Mouse (Mus musculus) stomach, embryonic 14.5 days (tissue): ENCODE results near the gene Klk8. TPM values are rescaled to one million over a fixed set of nuclear protein-coding genes. Genes with fewer than 3 reads are reported as not detected.

ENCODE experiments used
- ATAC-seq: fragments of 200-750 bp; cut with Nextera tagmentation; 2 replicates; pipeline ENCODE4 v1.8.0; 2017; ENCODE audit warnings: low read depth, moderate TSS enrichment; ENCODE audit not compliant: insufficient number of reproducible peaks, insufficient read depth, low FRiP score
- H3K27ac ChIP-seq: fragments of 300-500 bp; sonication (generic); 2 replicates; pipeline ENCODE4 v1.5.1; 2014; ENCODE audit warnings: mild to moderate bottlenecking, low read length, moderate library complexity, mixed read lengths
- H3K27me3 ChIP-seq: fragments of 300-500 bp; sonication (generic); 2 replicates; pipeline ENCODE4 v1.6.1; 2014; ENCODE audit warnings: low read length, control low read depth, mixed read lengths; ENCODE audit not compliant: control insufficient read depth, insufficient read depth
- H3K36me3 ChIP-seq: fragments of 300-500 bp; sonication (generic); 2 replicates; pipeline ENCODE4 v1.6.1; 2014; ENCODE audit warnings: mild to moderate bottlenecking, control low read depth, low read length, moderate library complexity, mixed read lengths; ENCODE audit not compliant: control insufficient read depth, insufficient read depth
- H3K4me1 ChIP-seq: fragments of 300-500 bp; sonication (generic); 2 replicates; pipeline ENCODE4 v1.6.1; 2014; ENCODE audit warnings: low read length, control low read depth, mixed read lengths; ENCODE audit not compliant: control insufficient read depth, insufficient read depth
- H3K4me2 ChIP-seq: fragments of 300-500 bp; sonication (generic); replicated peaks from 2 replicates; pipeline ENCODE4 v1.6.1; 2014; ENCODE audit warnings: low read depth, low read length, control low read depth
- H3K4me3 ChIP-seq: fragments of 300-500 bp; sonication (generic); 2 replicates; pipeline ENCODE4 v1.5.1; 2014; ENCODE audit warnings: low read depth, low read length, control low read depth
- H3K9ac ChIP-seq: fragments of 300-500 bp; sonication (generic); replicated peaks from 2 replicates; pipeline ENCODE4 v1.6.1; 2014; ENCODE audit warnings: low read depth, mild to moderate bottlenecking, control low read depth, low read length, moderate library complexity, mixed read lengths
- H3K9me3 ChIP-seq: fragments of 300-500 bp; sonication (generic); 2 replicates; pipeline ENCODE4 v1.6.1; 2016; ENCODE audit warnings: low read depth, low read length, control low read depth; ENCODE audit not compliant: control insufficient read depth
- WGBS: fragments of 180-500 bp; shearing (Covaris S2); extraction: QIAGEN DNeasy Blood & Tissue Kit; methylation state at CpG from one replicate; pipeline ENCODE4 v1.1.7; 2014; 5-methylcytosine and 5-hydroxymethylcytosine counted together
- polyA plus RNA-seq: library from polyadenylated mRNA; unstranded; fragments of >200 nt; fragmentation: Nextera tagmentation; extraction: Ambion mirVana; gene quantifications from 2 replicates; pipeline ENCODE4 v1.2.1, GENCODE M21; 2014

Klk8 gene
- polyA plus RNA-seq, result 28.5 and 39.0 TPM in 2 replicates

GRCm38 (mm10) chr7:43797333-43797769 lies at the start of gene Klk8:
TSS of gene Klk8 (plus strand) at chr7:43797577.
- Histone ChIP-seq H3K4me2 (peak within 1 kb of the TSS; percentile 83), H3K36me3 (no peaks in the 10 kb centered on the region), H3K4me1 (peaks cover 4% of the 10 kb centered on the region; the same call in 1 of the 2 replicates), H3K27me3 (0 out of 2 replicates have a peak, but pooled peaks cover 3% of the 10 kb centered on the region), H3K9me3 (no peaks in the 10 kb centered on the region), H3K4me3 (peak within 1 kb of the TSS; percentile 49), H3K9ac (no peak within 1 kb of the TSS; the same call in 1 of the 2 replicates), H3K27ac (no peak within 1 kb of the TSS)
- ATAC-seq, result peak; percentile 33
- WGBS, result under 1% methylated on average over 28 of the region's 28 CpGs

DNA sequence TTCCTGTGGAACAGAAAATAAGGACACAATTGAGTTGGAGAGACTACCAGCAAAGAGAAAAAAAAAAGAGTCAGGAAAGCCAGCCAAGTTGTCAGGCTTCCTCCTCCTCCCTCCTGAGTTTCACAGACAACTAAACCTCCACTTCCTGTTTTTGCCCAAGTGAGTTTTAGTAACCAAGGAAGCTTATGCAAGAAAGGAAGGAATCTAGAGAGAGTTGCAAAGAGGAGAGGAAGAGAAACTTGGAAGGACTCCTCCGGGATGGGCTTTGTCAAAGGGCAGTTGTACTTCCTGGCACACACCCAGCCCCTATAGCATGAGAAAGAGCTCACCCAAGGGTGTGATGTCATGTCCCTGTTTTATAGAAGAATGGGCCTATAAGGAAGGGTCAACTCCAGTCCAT lies 49.6 kb upstream of the Klk8 start:
- Histone ChIP-seq H3K4me3 (no peak overlapping the region), H3K4me2 (no peak overlapping the region), H3K9me3 (no peaks in the 10 kb centered on the region), H3K27ac (no peak overlapping the region), H3K9ac (no peak overlapping the region), H3K36me3 (no peaks in the 10 kb centered on the region), H3K4me1 (no peaks in the 10 kb centered on the region), H3K27me3 (no peaks in the 10 kb centered on the region)
- 61% methylated on average over 1 of the region's 1 CpGs for WGBS
- no peak for ATAC-seq

GRCm38 (mm10) chr7:43752806-43753205 lies 44.6 kb upstream of the Klk8 start:
- WGBS, result 65% methylated on average over 2 of the region's 2 CpGs
- Histone ChIP-seq H3K4me3 (no peak overlapping the region), H3K9me3 (no peaks in the 10 kb centered on the region)

DNA sequence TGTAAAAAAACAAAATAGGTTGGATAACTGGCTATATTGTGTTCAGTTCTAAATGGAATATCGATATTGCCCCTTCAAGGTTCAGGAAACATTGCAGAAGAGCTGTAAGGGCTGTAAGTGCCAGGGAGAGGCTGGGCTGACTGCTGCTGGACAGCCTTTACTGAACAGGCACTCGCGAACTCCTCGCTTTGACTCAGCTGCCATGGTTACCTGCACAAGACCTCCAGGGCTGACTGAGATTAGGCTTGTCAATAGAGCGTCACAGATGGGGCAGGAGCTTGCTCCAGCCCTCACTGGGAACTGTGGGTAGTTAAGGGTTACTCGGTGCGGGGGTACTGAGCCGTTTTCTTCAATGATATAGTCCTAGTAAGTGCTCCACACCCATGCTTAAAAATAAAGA lies 30.9 kb upstream of the Klk8 start:
- H3K4me3 ChIP-seq, result no peak overlapping the region
- H3K27me3 ChIP-seq, result no peaks in the 10 kb centered on the region
- H3K9me3 ChIP-seq, result no peaks in the 10 kb centered on the region
- H3K27ac ChIP-seq, result no peak overlapping the region
- H3K4me1 ChIP-seq, result no peaks in the 10 kb centered on the region
- 39% methylated on average over 8 of the region's 8 CpGs for WGBS
- H3K36me3 ChIP-seq, result no peaks in the 10 kb centered on the region
- H3K9ac ChIP-seq, result no peak overlapping the region
- ATAC-seq, result peak; percentile 63; the same call in 1 of the 2 replicates
- H3K4me2 ChIP-seq, result no peak overlapping the region

More at GRCm38 (mm10) chr7:43752806-43753205, 44.6 kb upstream of the Klk8 start:
- H3K4me2 ChIP-seq, result no peak overlapping the region
- H3K27me3 ChIP-seq, result no peaks in the 10 kb centered on the region
- no peak overlapping the region for H3K27ac ChIP-seq
- no peaks in the 10 kb centered on the region for H3K4me1 ChIP-seq
- H3K9ac ChIP-seq, result no peak overlapping the region
- no peaks in the 10 kb centered on the region for H3K36me3 ChIP-seq
- ATAC-seq, result no peak

DNA sequence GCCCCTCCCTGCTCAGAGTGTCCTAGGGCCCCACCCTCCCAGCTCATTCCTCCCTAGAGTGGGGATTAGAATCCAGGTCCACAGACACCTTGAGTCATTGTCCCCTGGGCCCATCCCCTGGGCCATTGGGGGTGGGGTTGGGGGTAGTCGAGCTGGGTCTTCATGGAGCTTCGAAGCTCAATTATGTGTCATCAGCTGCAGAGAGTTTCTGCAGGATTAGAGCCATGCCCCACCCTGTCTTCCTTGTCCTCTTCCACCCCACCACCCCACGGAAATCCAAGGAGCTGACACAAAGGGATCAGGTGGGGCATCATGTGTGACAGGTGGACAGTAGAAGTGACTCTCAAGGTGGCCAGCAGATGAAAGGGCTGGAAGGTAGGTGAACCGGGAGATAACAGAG lies 28.8 kb upstream of the Klk8 start, which contains the start of gene Klk12:
TSS of gene Klk12 (plus strand) at position 301 of the 400 bp plus-strand sequence.
- H3K4me3 ChIP-seq, result no peak within 1 kb of the TSS
- H3K4me2 ChIP-seq, result no peak within 1 kb of the TSS
- H3K9me3 ChIP-seq, result no peaks in the 10 kb centered on the region
- H3K9ac ChIP-seq, result no peak within 1 kb of the TSS
- H3K36me3 ChIP-seq, result no peaks in the 10 kb centered on the region
- ATAC-seq, result no peak
- 74% methylated on average over 4 of the region's 4 CpGs for WGBS
- no peaks in the 10 kb centered on the region for H3K27me3 ChIP-seq
- H3K4me1 ChIP-seq, result no peaks in the 10 kb centered on the region
- no peak within 1 kb of the TSS for H3K27ac ChIP-seq

DNA sequence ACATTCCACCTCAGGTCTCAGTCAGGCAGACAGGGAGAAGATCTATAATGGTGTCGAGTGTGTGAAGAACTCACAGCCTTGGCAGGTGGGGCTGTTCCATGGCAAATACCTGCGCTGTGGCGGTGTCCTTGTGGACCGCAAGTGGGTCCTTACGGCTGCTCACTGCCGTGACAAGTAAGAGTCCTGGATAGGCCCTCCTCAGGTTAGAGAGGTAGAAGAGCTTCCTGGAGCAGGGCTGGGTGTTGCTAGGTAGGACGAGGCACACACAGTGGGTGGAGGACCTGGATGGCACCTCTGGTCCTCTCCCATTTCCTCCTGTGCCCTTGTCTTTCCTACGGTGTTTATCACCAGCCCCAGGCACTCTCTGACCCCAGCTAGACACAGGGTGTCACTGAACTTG lies 27.7 kb upstream of the Klk8 start:
- Histone ChIP-seq H3K36me3 (no peaks in the 10 kb centered on the region), H3K27me3 (no peaks in the 10 kb centered on the region), H3K4me2 (no peak overlapping the region), H3K27ac (no peak overlapping the region), H3K4me3 (no peak overlapping the region), H3K4me1 (no peaks in the 10 kb centered on the region), H3K9ac (no peak overlapping the region), H3K9me3 (no peaks in the 10 kb centered on the region)
- no peak for ATAC-seq
- 92% methylated on average over 8 of the region's 8 CpGs for WGBS

DNA sequence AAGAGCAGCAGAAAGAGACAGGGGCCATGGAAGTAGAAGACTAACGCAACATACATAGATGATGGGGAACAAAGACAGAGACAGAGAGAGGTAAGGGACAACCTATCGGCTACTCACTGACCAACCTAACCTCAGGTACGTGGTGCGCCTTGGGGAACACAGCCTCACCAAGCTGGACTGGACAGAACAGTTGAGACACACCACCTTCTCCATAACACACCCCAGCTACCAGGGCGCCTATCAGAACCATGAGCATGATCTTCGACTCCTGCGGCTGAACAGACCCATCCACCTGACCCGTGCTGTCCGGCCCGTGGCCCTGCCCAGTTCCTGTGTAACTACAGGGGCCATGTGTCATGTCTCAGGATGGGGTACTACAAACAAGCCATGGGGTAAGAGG lies 26.7 kb upstream of the Klk8 start:
- H3K9ac ChIP-seq, result no peak overlapping the region
- H3K36me3 ChIP-seq, result no peaks in the 10 kb centered on the region
- H3K4me1 ChIP-seq, result no peaks in the 10 kb centered on the region
- no peak overlapping the region for H3K4me2 ChIP-seq
- no peak overlapping the region for H3K4me3 ChIP-seq
- no peaks in the 10 kb centered on the region for H3K27me3 ChIP-seq
- H3K9me3 ChIP-seq, result no peaks in the 10 kb centered on the region
- 88% methylated on average over 10 of the region's 10 CpGs for WGBS
- no peak for ATAC-seq
- H3K27ac ChIP-seq, result no peak overlapping the region

GRCm38 (mm10) chr7:43771916-43772315 lies 25.5 kb upstream of the Klk8 start:
- Histone ChIP-seq H3K4me2 (no peak overlapping the region), H3K27me3 (no peaks in the 10 kb centered on the region), H3K4me1 (no peaks in the 10 kb centered on the region), H3K4me3 (no peak overlapping the region), H3K36me3 (no peaks in the 10 kb centered on the region), H3K9me3 (no peaks in the 10 kb centered on the region), H3K27ac (no peak overlapping the region), H3K9ac (no peak overlapping the region)
- no peak for ATAC-seq
- WGBS, result 92% methylated on average over 6 of the region's 6 CpGs

DNA sequence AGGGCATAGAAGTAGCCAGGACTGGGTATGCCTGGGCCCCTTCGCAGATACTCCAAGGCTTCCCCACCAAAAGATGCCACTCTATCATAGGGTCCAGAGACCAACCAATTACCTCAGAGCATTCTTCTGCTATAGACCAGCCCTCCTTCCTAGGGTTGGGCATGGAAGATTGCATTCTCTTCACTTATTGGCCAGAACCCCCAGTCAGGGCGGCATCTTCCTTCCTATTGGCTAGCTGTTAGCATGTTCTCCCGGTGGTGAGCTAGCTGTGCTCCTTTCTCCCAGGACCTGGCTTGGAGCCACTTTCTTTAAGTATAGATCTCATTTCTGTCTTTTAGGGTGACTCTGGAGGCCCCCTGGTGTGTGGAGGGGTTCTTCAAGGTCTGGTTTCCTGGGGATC lies 24.5 kb upstream of the Klk8 start:
- H3K9ac ChIP-seq, result no peak overlapping the region
- H3K36me3 ChIP-seq, result no peaks in the 10 kb centered on the region
- no peak overlapping the region for H3K4me3 ChIP-seq
- H3K27ac ChIP-seq, result no peak overlapping the region
- WGBS, result 74% methylated on average over 3 of the region's 3 CpGs
- no peaks in the 10 kb centered on the region for H3K4me1 ChIP-seq
- H3K4me2 ChIP-seq, result no peak overlapping the region
- H3K27me3 ChIP-seq, result no peaks in the 10 kb centered on the region
- no peak for ATAC-seq
- no peaks in the 10 kb centered on the region for H3K9me3 ChIP-seq
